8 mouse cellular contexts compared by ENCODE assay signal in genomic region chr9:14173631-14174323, GRCm38 (mm10).
A peak's percentile ranks its signal among the peaks of the same experiment; 100 is the strongest.
DNase-seq lines count a peak whose midpoint lies in the region; ATAC-seq lines count a peak whose summit lies in the region.

No protein-coding gene starts in this region.

- no peaks in the 10 kb centered on the region for H3K9me3 ChIP-seq in heart, embryonic 11.5 days (replicated peaks; ENCODE audit: control insufficient read depth, low read length)
- H3K9me3 ChIP-seq in limb, embryonic 12.5 days = no peaks in the 10 kb centered on the region

- WGBS in heart, embryonic 11.5 days (ENCODE audit: insufficient replicate concordance) = 26% methylated on average over 11 of the region's 11 CpGs
- WGBS in limb, embryonic 12.5 days = 7% methylated on average over 11 of the region's 11 CpGs

- H3K4me2 ChIP-seq in heart, embryonic 11.5 days = 0 out of 2 replicates have a peak overlapping the region, but pooled peaks have one; percentile 14
- H3K4me2 ChIP-seq in limb, embryonic 12.5 days = peak overlapping the region; percentile 46

- H3K36me3 ChIP-seq in heart, embryonic 11.5 days (ENCODE audit: control insufficient read depth, insufficient read depth, low read length) = no peaks in the 10 kb centered on the region
- H3K36me3 ChIP-seq in limb, embryonic 12.5 days = no peaks in the 10 kb centered on the region

- H3K4me1 ChIP-seq in heart, embryonic 11.5 days (ENCODE audit: control insufficient read depth, insufficient read depth, low read length) = peaks cover 35% of the 10 kb centered on the region
- peaks cover 45% of the 10 kb centered on the region for H3K4me1 ChIP-seq in limb, embryonic 12.5 days (replicated peaks)

- no peak overlapping the region for H3K4me3 ChIP-seq in heart, embryonic 11.5 days (ENCODE audit: low read depth, low read length)
- H3K4me3 ChIP-seq in limb, embryonic 12.5 days (replicated peaks) = 0 out of 2 replicates have a peak overlapping the region, but pooled peaks have one; percentile 5

- H3K9ac ChIP-seq in heart, embryonic 11.5 days (ENCODE audit: low read depth, low read length) = no peak overlapping the region
- H3K9ac ChIP-seq in limb, embryonic 12.5 days (replicated peaks) = peak overlapping the region; percentile 37; the same call in 1 of the 2 replicates

- peak; percentile 88 for DNase-seq in 3T3-L1 (ENCODE audit: low read depth, low spot score)
- DNase-seq in adrenal gland, postnatal 14 days = peak; percentile 69
- peak; percentile 40 for DNase-seq in fat pad, adult 2 months (ENCODE audit: extremely low read depth, low read depth, low spot score)
- DNase-seq in kidney, adult 8-10 months = peak; percentile 75 to 79
- peak; percentile 62 for DNase-seq in ovary, adult 18-20 months (ENCODE audit: low spot score)
- DNase-seq in T-cell, adult 2 months (ENCODE audit: low spot score) = no peak

- no peaks in the 10 kb centered on the region for H3K27me3 ChIP-seq in heart, embryonic 11.5 days (ENCODE audit: control insufficient read depth, insufficient read depth, low read length)
- H3K27me3 ChIP-seq in limb, embryonic 12.5 days = peaks cover 7% of the 10 kb centered on the region; the same call in 1 of the 2 replicates

- H3K27ac ChIP-seq in heart, embryonic 11.5 days (ENCODE audit: low read depth, low read length) = peak overlapping the region; percentile 68
- H3K27ac ChIP-seq in limb, embryonic 12.5 days = peak overlapping the region; percentile 89

- peak; percentile 80 for ATAC-seq in heart, embryonic 11.5 days (replicated peaks; ENCODE audit: insufficient number of reproducible peaks, low FRiP score, low TSS enrichment)
- peak; percentile 86 for ATAC-seq in limb, embryonic 12.5 days (ENCODE audit: insufficient number of reproducible peaks, insufficient read depth, low FRiP score, low TSS enrichment, low read depth)
